Mouse (Mus musculus) cerebellum, postnatal 10 days (tissue): ENCODE data around the gene Zfp384.

ENCODE experiments used
- DNase-seq, 2 experiments: peaks; one replicate each; pipeline ENCODE4 v3.0.0; 2021; ENCODE audit warnings: mixed read lengths in 2 of 2

Zfp384 gene

GRCm38 (mm10) chr6:125009129-125009180 lies at the start of gene Zfp384:
Zfp384 (plus strand) TSS chr6:125009145.
- DNase-seq = no peak

- DNase-seq = no peak
Observed at GRCm38 (mm10) chr6:124959960-124960359, 49.0 kb upstream of the Zfp384 start.

GRCm38 (mm10) chr6:124961021-124961420 lies 47.9 kb upstream of the Zfp384 start:
- DNase-seq = no peak

- DNase-seq = no peak
Observed at GRCm38 (mm10) chr6:124964638-124965037, 44.3 kb upstream of the Zfp384 start.

GRCm38 (mm10) chr6:124965088-124965719 lies 43.7 kb upstream of the Zfp384 start, which contains the start of gene Cops7a:
Cops7a (minus strand) TSS chr6:124965538.
- DNase-seq = peak; percentile 97 to 98

- no peak for DNase-seq
Observed at GRCm38 (mm10) chr6:124965747-124966146, 43.2 kb upstream of the Zfp384 start.

GRCm38 (mm10) chr6:124966466-124967118 lies 42.4 kb upstream of the Zfp384 start:
- DNase-seq = peak; percentile 33 to 51

- peak; percentile 70 to 80 for DNase-seq
Observed at GRCm38 (mm10) chr6:124967766-124968165, 41.2 kb upstream of the Zfp384 start.

- no peak for DNase-seq
Observed at GRCm38 (mm10) chr6:124992241-124992640, 16.7 kb upstream of the Zfp384 start.

- DNase-seq = no peak
Observed at GRCm38 (mm10) chr6:124993365-124993764, 15.6 kb upstream of the Zfp384 start.

GRCm38 (mm10) chr6:124993876-124994275 lies 15.1 kb upstream of the Zfp384 start:
- peak in 1 of 2 experiments; percentile 26 for DNase-seq

- peak in 1 of 2 experiments; percentile 33 for DNase-seq
Observed at GRCm38 (mm10) chr6:124995246-124995645, 13.7 kb upstream of the Zfp384 start.

GRCm38 (mm10) chr6:124995831-124996403 lies 13.0 kb upstream of the Zfp384 start:
- no peak for DNase-seq

GRCm38 (mm10) chr6:124996551-124997501 lies 12.1 kb upstream of the Zfp384 start, which contains the start of gene Pianp:
Pianp (plus strand) TSS chr6:124996694.
- DNase-seq = peak; percentile 94 to 95

GRCm38 (mm10) chr6:124998066-124998465 lies 10.9 kb upstream of the Zfp384 start:
- peak in 1 of 2 experiments; percentile 27 for DNase-seq

GRCm38 (mm10) chr6:124999091-124999490 lies 9.9 kb upstream of the Zfp384 start:
- no peak for DNase-seq

- DNase-seq = no peak
Observed at GRCm38 (mm10) chr6:124999546-124999945, 9.4 kb upstream of the Zfp384 start.

- no peak for DNase-seq
Observed at GRCm38 (mm10) chr6:125003706-125004105, 5.2 kb upstream of the Zfp384 start.

GRCm38 (mm10) chr6:125005086-125005485 lies 3.9 kb upstream of the Zfp384 start:
- no peak for DNase-seq

GRCm38 (mm10) chr6:125008060-125008459 lies 885 bp upstream of the Zfp384 start:
- no peak for DNase-seq

GRCm38 (mm10) chr6:125008586-125009128 lies 288 bp upstream of the Zfp384 start:
- DNase-seq = peak; percentile 97 to 98

GRCm38 (mm10) chr6:125009181-125010073 lies 482 bp downstream of the Zfp384 start:
- DNase-seq = peak; percentile 90 to 92
